Mouse (Mus musculus) leukemia stem cell, adult 10-12 weeks (primary cell): ENCODE data around the gene 4930430A15Rik. TPM values are rescaled to one million over a fixed set of nuclear protein-coding genes. Genes with fewer than 3 reads are reported as not detected.

Source experiments
- polyA plus RNA-seq: library from polyadenylated mRNA; stranded (reverse); fragments of >175 nt; gene quantifications from 2 replicates; pipeline ENCODE4 v1.2.3, GENCODE M21; 2012; ENCODE audit warnings: low replicate concordance

4930430A15Rik gene
- not detected in 2 replicates for polyA plus RNA-seq

GRCm38 (mm10) chr2:111229502-111229901 is at the start of gene 4930430A15Rik:
TSS of gene 4930430A15Rik (minus strand) at chr2:111229602.

GRCm38 (mm10) chr2:111274006-111274405 is 44.6 kb upstream of the 4930430A15Rik start, which contains the start of gene Olfr1277:
TSS of gene Olfr1277 (minus strand) at chr2:111274106.

GRCm38 (mm10) chr2:111254216-111254615 is 24.8 kb upstream of the 4930430A15Rik start, which contains the start of gene Olfr1276:
TSS of gene Olfr1276 (plus strand) at chr2:111254516.

GRCm38 (mm10) chr2:111235186-111235585 is 5.8 kb upstream of the 4930430A15Rik start, which contains the start of gene Olfr1275:
TSS of gene Olfr1275 (minus strand) at chr2:111235286.

GRCm38 (mm10) chr2:111152836-111153235 is 76.6 kb downstream of the 4930430A15Rik start, which contains the start of gene Gm15130:
TSS of gene Gm15130 (minus strand) at chr2:111152936.

Other genes starting within 250 kb of the 4930430A15Rik start
- gene Gm13941, start 123.6 kb downstream of the 4930430A15Rik start, polyA plus RNA-seq: not detected in 2 replicates
- not detected in 2 replicates for gene Gm15130, start 76.7 kb downstream of the 4930430A15Rik start, polyA plus RNA-seq
- not detected in 2 replicates for gene Olfr1275, start 5.7 kb upstream of the 4930430A15Rik start, polyA plus RNA-seq
- gene Olfr1276, start 24.9 kb upstream of the 4930430A15Rik start, polyA plus RNA-seq: 0.03 TPM in 1 of 2 replicates, not detected in the other
- gene Olfr1277, start 44.5 kb upstream of the 4930430A15Rik start, polyA plus RNA-seq: not detected in 2 replicates
- not detected in 2 replicates for gene Olfr1278, start 60.5 kb upstream of the 4930430A15Rik start, polyA plus RNA-seq
- not detected in 2 replicates for gene Olfr1279, start 71.0 kb upstream of the 4930430A15Rik start, polyA plus RNA-seq
- gene Olfr1280, start 84.4 kb upstream of the 4930430A15Rik start, polyA plus RNA-seq: not detected in 2 replicates
- gene Olfr1281, start 96.9 kb upstream of the 4930430A15Rik start, polyA plus RNA-seq: not detected in 2 replicates
- not detected in 2 replicates for gene Olfr1282, start 106.5 kb upstream of the 4930430A15Rik start, polyA plus RNA-seq
- not detected in 2 replicates for gene Olfr1283, start 137.2 kb upstream of the 4930430A15Rik start, polyA plus RNA-seq
- gene Olfr1284, start 145.9 kb upstream of the 4930430A15Rik start, polyA plus RNA-seq: not detected in 2 replicates
- gene Olfr1286, start 193.5 kb upstream of the 4930430A15Rik start, polyA plus RNA-seq: not detected in 2 replicates
- gene Olfr1287, start 219.5 kb upstream of the 4930430A15Rik start, polyA plus RNA-seq: not detected in 2 replicates
- not detected in 2 replicates for gene Olfr1288, start 244.5 kb upstream of the 4930430A15Rik start, polyA plus RNA-seq